Mouse (Mus musculus) c-Kit-negative CD71-positive TER-119-positive erythroid progenitor cells, embryonic 14.5 days (primary cell): ENCODE results near the gene Pear1.

Experiments
- DNase-seq: peaks from one replicate; pipeline ENCODE4 v3.0.0-alpha.2; 2013; ENCODE audit warnings: low read depth, low spot score

Gene Pear1

GRCm38 (mm10) chr3:87765631-87766283 is 58.3 kb downstream of the Pear1 start:
- DNase-seq = no peak

- no peak for DNase-seq
These were observed 59.0 kb downstream of the Pear1 start for GRCm38 (mm10) chr3:87765091-87765490.

- no peak for DNase-seq
These were observed 59.6 kb downstream of the Pear1 start for GRCm38 (mm10) chr3:87764506-87764905.

- no peak for DNase-seq
These were observed 60.3 kb downstream of the Pear1 start for GRCm38 (mm10) chr3:87763683-87764289.

- DNase-seq = no peak
These were observed 60.9 kb downstream of the Pear1 start for GRCm38 (mm10) chr3:87763202-87763601.

- no peak for DNase-seq
These were observed 62.4 kb downstream of the Pear1 start for GRCm38 (mm10) chr3:87761408-87762375.

- DNase-seq = no peak
These were observed 65.5 kb downstream of the Pear1 start for GRCm38 (mm10) chr3:87758641-87759040.

- DNase-seq = no peak
These were observed 67.6 kb downstream of the Pear1 start for GRCm38 (mm10) chr3:87756488-87756887.

- no peak for DNase-seq
These were observed 68.1 kb downstream of the Pear1 start for GRCm38 (mm10) chr3:87755964-87756363.

- no peak for DNase-seq
These were observed 70.3 kb downstream of the Pear1 start for GRCm38 (mm10) chr3:87753829-87754228.

GRCm38 (mm10) chr3:87752567-87752966 is 71.5 kb downstream of the Pear1 start:
- DNase-seq = no peak

GRCm38 (mm10) chr3:87749977-87750376 is 74.1 kb downstream of the Pear1 start:
- no peak for DNase-seq

- DNase-seq = no peak
These were observed 75.1 kb downstream of the Pear1 start for GRCm38 (mm10) chr3:87749036-87749435.

- no peak for DNase-seq
These were observed 75.7 kb downstream of the Pear1 start, which contains the start of gene Lrrc71 for GRCm38 (mm10) chr3:87748431-87748830. Lrrc71 (minus strand) TSS chr3:87748625.

GRCm38 (mm10) chr3:87745036-87745659 is 79.0 kb downstream of the Pear1 start:
- DNase-seq = no peak

- no peak for DNase-seq
These were observed 80.2 kb downstream of the Pear1 start for GRCm38 (mm10) chr3:87743927-87744326.

GRCm38 (mm10) chr3:87742735-87743134 is 81.4 kb downstream of the Pear1 start:
- no peak for DNase-seq

GRCm38 (mm10) chr3:87742013-87742412 is 82.1 kb downstream of the Pear1 start:
- DNase-seq = no peak

- no peak for DNase-seq
These were observed 85.2 kb downstream of the Pear1 start for GRCm38 (mm10) chr3:87738906-87739305.

- no peak for DNase-seq
These were observed 88.8 kb downstream of the Pear1 start for GRCm38 (mm10) chr3:87735335-87735734.

- DNase-seq = no peak
These were observed 89.9 kb downstream of the Pear1 start for GRCm38 (mm10) chr3:87733984-87734761.
